Mouse (Mus musculus) forebrain, embryonic 10.5 days (tissue): ENCODE measurements around the gene Zfp260. TPM values are rescaled to one million over a fixed set of nuclear protein-coding genes. Genes with fewer than 3 reads are reported as not detected.
A peak's percentile ranks its signal among the peaks of the same experiment; 100 is the strongest.

Source experiments
- DNase-seq: peaks from one replicate; pipeline ENCODE4 v3.0.0-alpha.2; 2017; ENCODE audit warnings: low spot score; ENCODE audit errors: extremely low spot score
- H3K27ac ChIP-seq: fragments of 300-500 bp; sonication (generic); 2 replicates; pipeline ENCODE4 v1.5.1; 2016; ENCODE audit warnings: mild to moderate bottlenecking
- H3K27me3 ChIP-seq: fragments of 300-500 bp; sonication (generic); 2 replicates; pipeline ENCODE4 v1.6.1; 2016; ENCODE audit warnings: mild to moderate bottlenecking; ENCODE audit not compliant: poor library complexity, severe bottlenecking
- H3K36me3 ChIP-seq: fragments of 300-500 bp; sonication (generic); replicated peaks from 2 replicates; pipeline ENCODE4 v1.6.1; 2016; ENCODE audit warnings: mild to moderate bottlenecking, moderate library complexity
- H3K4me1 ChIP-seq: fragments of 300-500 bp; sonication (generic); 2 replicates; pipeline ENCODE4 v1.6.1; 2016
- H3K4me3 ChIP-seq: fragments of 300-500 bp; sonication (generic); 2 replicates; pipeline ENCODE4 v1.5.1; 2016; ENCODE audit warnings: mild to moderate bottlenecking, moderate library complexity
- H3K9me3 ChIP-seq: fragments of 300-500 bp; sonication (generic); 2 replicates; pipeline ENCODE4 v1.6.1; 2016; ENCODE audit warnings: mild to moderate bottlenecking, moderate library complexity
- WGBS: fragments of 180-500 bp; shearing (Covaris S2); methylation state at CpG from one replicate; pipeline ENCODE4 v1.1.7; 2016; 5-methylcytosine and 5-hydroxymethylcytosine counted together
- polyA plus RNA-seq: library from polyadenylated mRNA; unstranded; fragments of >200 nt; fragmentation: Nextera tagmentation; extraction: Ambion mirVana; gene quantifications from 2 replicates; pipeline ENCODE4 v1.2.1, GENCODE M21; 2016

The Zfp260 gene
- polyA plus RNA-seq: 104 TPM in 2 replicates

DNA sequence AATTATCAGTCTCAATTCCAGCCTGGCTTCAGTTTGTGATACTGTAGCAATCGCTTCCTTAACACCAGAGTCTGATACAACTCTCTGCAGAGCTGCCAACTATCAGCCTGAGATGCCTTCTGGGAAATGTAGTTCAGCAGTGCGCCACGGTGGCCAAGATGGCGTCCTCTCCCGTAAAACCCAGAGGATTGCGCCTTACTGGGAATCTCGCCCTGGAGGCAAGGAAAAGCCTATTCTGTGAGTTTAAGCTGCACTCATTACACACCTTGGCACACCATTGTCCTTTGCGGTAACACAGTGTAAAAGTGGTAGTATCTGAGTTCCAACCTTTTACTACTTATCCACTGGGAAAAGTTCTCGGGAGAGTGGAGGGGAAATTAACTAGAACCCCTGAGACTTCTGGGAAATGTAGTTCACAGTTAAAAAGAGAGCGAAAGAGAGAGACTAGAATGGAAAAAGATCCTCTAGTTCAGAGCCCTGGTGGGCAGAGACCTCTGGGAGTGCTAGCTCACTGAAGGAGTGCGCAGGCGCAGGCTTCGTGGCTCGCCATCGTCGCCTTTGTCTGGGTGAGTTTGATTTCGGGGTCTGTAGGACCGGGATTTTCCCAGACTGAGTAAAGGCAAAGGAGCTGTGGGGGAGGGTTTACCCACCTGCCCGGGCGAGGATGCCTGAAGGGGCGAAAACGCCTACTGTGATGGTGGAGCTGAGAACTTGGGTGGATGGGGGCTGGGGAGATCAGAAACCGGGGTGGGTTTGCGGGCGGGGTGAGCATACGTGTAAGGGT is at the start of gene Zfp260:
Gene Zfp260 (plus strand): TSS at position 132 of the 784 bp plus-strand sequence.
- under 1% methylated on average over 26 of the region's 26 CpGs for WGBS

GRCm38 (mm10) chr7:30048126-30048525 is 46.5 kb upstream of the Zfp260 start:
- no peak overlapping the region for H3K27ac ChIP-seq
- DNase-seq: no peak
- peaks cover 17% of the 10 kb centered on the region for H3K4me1 ChIP-seq
- H3K36me3 ChIP-seq: peaks cover 3% of the 10 kb centered on the region; the same call in 1 of the 2 replicates
- no peak overlapping the region for H3K4me3 ChIP-seq
- 90% methylated on average over 4 of the region's 4 CpGs for WGBS
- no peaks in the 10 kb centered on the region for H3K9me3 ChIP-seq
- H3K27me3 ChIP-seq: no peaks in the 10 kb centered on the region

More for the DNA sequence above, at the start of gene Zfp260:
- H3K9me3 ChIP-seq: no peaks in the 10 kb centered on the region; the same call in 1 of the 2 replicates
- H3K4me1 ChIP-seq: peaks cover 26% of the 10 kb centered on the region
- H3K36me3 ChIP-seq: peaks cover 29% of the 10 kb centered on the region
- peak within 1 kb of the TSS; percentile 98 for H3K27ac ChIP-seq
- DNase-seq: peak; percentile 94
- no peaks in the 10 kb centered on the region for H3K27me3 ChIP-seq
- peak within 1 kb of the TSS; percentile 68 for H3K4me3 ChIP-seq

DNA sequence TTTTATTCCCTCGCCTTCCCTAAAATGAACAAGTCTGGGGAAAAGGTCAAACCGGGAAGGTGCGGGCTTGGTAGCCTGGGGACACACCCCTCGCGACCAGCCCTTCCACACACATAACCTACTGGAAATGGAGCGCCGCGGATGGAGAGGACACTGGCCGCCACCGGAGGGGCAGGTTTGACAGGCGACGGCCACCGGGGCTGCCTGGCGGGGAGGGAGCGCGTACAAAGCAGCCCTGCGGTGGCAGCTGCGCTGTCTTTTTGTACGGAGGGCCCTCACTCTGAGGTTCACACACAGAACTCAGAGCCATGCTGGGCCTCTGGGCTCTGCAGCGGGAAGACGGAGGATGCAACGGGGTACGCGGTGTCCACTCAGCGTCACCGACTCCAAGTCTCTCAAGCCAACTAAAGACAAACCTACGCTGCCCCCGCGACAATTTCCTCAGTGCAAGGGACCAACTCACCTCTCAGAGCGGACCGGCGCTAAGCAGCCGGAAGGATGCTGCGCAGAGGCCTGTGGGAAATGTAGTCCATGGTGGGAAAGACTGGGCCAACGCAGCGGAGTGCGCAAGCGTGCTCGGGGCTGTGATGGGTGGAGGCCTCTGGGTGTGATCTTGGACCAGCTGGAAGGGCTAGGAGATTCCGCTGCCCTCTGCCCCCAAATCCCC is 43.6 kb upstream of the Zfp260 start, which contains the start of gene Zfp14:
Gene Zfp14 (minus strand): TSS at position 499 of the 667 bp plus-strand sequence.
- H3K27ac ChIP-seq: peak within 1 kb of the TSS; percentile 88
- peaks cover 14% of the 10 kb centered on the region for H3K36me3 ChIP-seq
- no peaks in the 10 kb centered on the region for H3K9me3 ChIP-seq
- under 1% methylated on average over 40 of the region's 40 CpGs for WGBS
- H3K4me1 ChIP-seq: peaks cover 22% of the 10 kb centered on the region
- peak; percentile 89 for DNase-seq
- peak within 1 kb of the TSS; percentile 88 for H3K4me3 ChIP-seq
- H3K27me3 ChIP-seq: no peaks in the 10 kb centered on the region

GRCm38 (mm10) chr7:30053591-30053990 is 41.0 kb upstream of the Zfp260 start:
- 15% methylated on average over 3 of the region's 3 CpGs for WGBS
- peaks cover 38% of the 10 kb centered on the region for H3K36me3 ChIP-seq
- DNase-seq: no peak
- no peaks in the 10 kb centered on the region for H3K27me3 ChIP-seq
- no peak overlapping the region for H3K4me3 ChIP-seq
- no peaks in the 10 kb centered on the region for H3K9me3 ChIP-seq
- no peak overlapping the region for H3K27ac ChIP-seq
- peaks cover 22% of the 10 kb centered on the region for H3K4me1 ChIP-seq

GRCm38 (mm10) chr7:30060341-30060740 is 34.2 kb upstream of the Zfp260 start:
- DNase-seq: no peak
- no peaks in the 10 kb centered on the region for H3K27me3 ChIP-seq
- no peak overlapping the region for H3K27ac ChIP-seq
- H3K4me3 ChIP-seq: no peak overlapping the region
- no peaks in the 10 kb centered on the region for H3K9me3 ChIP-seq
- peaks cover 92% of the 10 kb centered on the region for H3K36me3 ChIP-seq
- no peaks in the 10 kb centered on the region for H3K4me1 ChIP-seq
- WGBS: 89% methylated on average over 6 of the region's 6 CpGs

GRCm38 (mm10) chr7:30062478-30062877 is 32.1 kb upstream of the Zfp260 start:
- DNase-seq: no peak
- Histone ChIP-seq H3K27ac (no peak overlapping the region), H3K27me3 (no peaks in the 10 kb centered on the region), H3K36me3 (peaks cover 86% of the 10 kb centered on the region), H3K4me3 (no peak overlapping the region), H3K4me1 (no peaks in the 10 kb centered on the region), H3K9me3 (no peaks in the 10 kb centered on the region)
- WGBS: 88% methylated on average over 5 of the region's 5 CpGs

- DNase-seq: no peak
- H3K27me3 ChIP-seq: no peaks in the 10 kb centered on the region
- no peaks in the 10 kb centered on the region for H3K9me3 ChIP-seq
- peaks cover 83% of the 10 kb centered on the region for H3K36me3 ChIP-seq
- H3K4me1 ChIP-seq: no peaks in the 10 kb centered on the region
- WGBS: 84% methylated on average over 5 of the region's 5 CpGs
- H3K27ac ChIP-seq: no peak overlapping the region
- no peak overlapping the region for H3K4me3 ChIP-seq
Observed at GRCm38 (mm10) chr7:30064622-30065021, 30.0 kb upstream of the Zfp260 start.

- Histone ChIP-seq H3K4me3 (peak within 1 kb of the TSS; percentile 90), H3K27ac (peak within 1 kb of the TSS; percentile 91), H3K4me1 (peaks cover 15% of the 10 kb centered on the region), H3K27me3 (no peaks in the 10 kb centered on the region), H3K9me3 (no peaks in the 10 kb centered on the region), H3K36me3 (peaks cover 57% of the 10 kb centered on the region)
- DNase-seq: peak; percentile 83
- WGBS: under 1% methylated on average over 50 of the region's 50 CpGs
Observed at GRCm38 (mm10) chr7:30072146-30073028, 22.2 kb upstream of the Zfp260 start, which contains the start of gene Zfp82. Zfp82 (minus strand) TSS chr7:30072900.

DNA sequence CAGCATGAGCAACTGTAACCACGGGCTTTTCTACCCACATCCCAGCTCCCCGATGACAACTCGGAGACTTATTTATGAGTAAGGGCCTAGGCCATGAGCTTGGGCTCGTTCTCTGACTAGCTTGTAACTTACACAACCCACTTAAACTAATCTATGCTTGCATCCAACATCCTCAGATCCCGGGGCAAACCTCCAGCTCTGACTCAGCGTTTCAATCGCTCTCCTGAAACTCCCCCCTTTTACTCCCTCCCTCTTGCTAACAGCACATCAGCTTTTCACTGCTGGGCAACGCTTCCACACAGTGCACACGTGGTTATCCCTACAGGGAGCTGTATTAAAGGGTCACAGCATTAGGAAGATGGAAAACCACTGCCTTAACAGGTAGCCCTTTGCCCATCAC is 8.1 kb upstream of the Zfp260 start:
- peaks cover 27% of the 10 kb centered on the region for H3K4me1 ChIP-seq
- DNase-seq: no peak
- H3K27ac ChIP-seq: no peak overlapping the region
- H3K9me3 ChIP-seq: peaks cover 10% of the 10 kb centered on the region; the same call in 1 of the 2 replicates
- no peaks in the 10 kb centered on the region for H3K27me3 ChIP-seq
- peaks cover 64% of the 10 kb centered on the region for H3K36me3 ChIP-seq
- 94% methylated on average over 9 of the region's 9 CpGs for WGBS
- no peak overlapping the region for H3K4me3 ChIP-seq

- peaks cover 10% of the 10 kb centered on the region; the same call in 1 of the 2 replicates for H3K9me3 ChIP-seq
- DNase-seq: no peak
- H3K4me1 ChIP-seq: peaks cover 34% of the 10 kb centered on the region
- H3K27me3 ChIP-seq: no peaks in the 10 kb centered on the region
- peaks cover 36% of the 10 kb centered on the region for H3K36me3 ChIP-seq
- H3K4me3 ChIP-seq: peak overlapping the region; percentile 74
- H3K27ac ChIP-seq: peak overlapping the region; percentile 92
- WGBS: 14% methylated on average over 6 of the region's 6 CpGs
Observed at GRCm38 (mm10) chr7:30089405-30089804, 5.2 kb upstream of the Zfp260 start.

GRCm38 (mm10) chr7:30090092-30090969 is 4.2 kb upstream of the Zfp260 start, which contains the start of the genes Gm26920 and Zfp566:
Gm26920 (minus strand) TSS chr7:30090410.
Zfp566 (minus strand) TSS chr7:30090527.
- under 1% methylated on average over 40 of the region's 40 CpGs for WGBS

More at GRCm38 (mm10) chr7:30090092-30090969, 4.2 kb upstream of the Zfp260 start, which contains the start of the genes Gm26920 and Zfp566:
- peak; percentile 98 for DNase-seq
- H3K9me3 ChIP-seq: peaks cover 4% of the 10 kb centered on the region; the same call in 1 of the 2 replicates
- H3K4me1 ChIP-seq: peaks cover 36% of the 10 kb centered on the region
- peak within 1 kb of the TSS; percentile 74 for H3K4me3 ChIP-seq
- H3K27ac ChIP-seq: peak within 1 kb of the TSS; percentile 92
- no peaks in the 10 kb centered on the region for H3K27me3 ChIP-seq
- H3K36me3 ChIP-seq: peaks cover 26% of the 10 kb centered on the region
